In genomic region chr11:86484910-86485510, GRCm38 (mm10) we compare ENCODE assay signal across 8 mouse cellular contexts. TPM values are rescaled to one million over a fixed set of nuclear protein-coding genes. Genes with fewer than 3 reads are reported as not detected.
DNase-seq lines count a peak whose midpoint lies in the region; ATAC-seq and TF ChIP-seq lines count a peak whose summit lies in the region.

No protein-coding gene starts in this region.

- peak overlapping the region; percentile 62 for H3K4me3 ChIP-seq in forebrain, postnatal 0 days (ENCODE audit: low read depth, low read length)
- H3K4me3 ChIP-seq in hindbrain, postnatal 0 days (ENCODE audit: low read length): peak overlapping the region; percentile 72
- H3K4me3 ChIP-seq in limb, embryonic 10.5 days: peak overlapping the region; percentile 70

- peak overlapping the region; percentile 69 for H3K9ac ChIP-seq in forebrain, postnatal 0 days
- H3K9ac ChIP-seq in hindbrain, postnatal 0 days (replicated peaks; ENCODE audit: low read length): peak overlapping the region; percentile 76

- peak overlapping the region; percentile 64 for H3K4me2 ChIP-seq in forebrain, postnatal 0 days (ENCODE audit: low read depth)
- peak overlapping the region; percentile 69 for H3K4me2 ChIP-seq in hindbrain, postnatal 0 days (ENCODE audit: low read depth, low read length)

- under 1% methylated on average over 25 of the region's 25 CpGs for WGBS in forebrain, postnatal 0 days
- under 1% methylated on average over 25 of the region's 25 CpGs for WGBS in hindbrain, postnatal 0 days
- WGBS in limb, embryonic 10.5 days: under 1% methylated on average over 25 of the region's 25 CpGs

- H3K27me3 ChIP-seq in forebrain, postnatal 0 days (ENCODE audit: insufficient read depth, low read length): no peaks in the 10 kb centered on the region
- H3K27me3 ChIP-seq in hindbrain, postnatal 0 days (ENCODE audit: insufficient read depth, low read length): no peaks in the 10 kb centered on the region
- no peaks in the 10 kb centered on the region for H3K27me3 ChIP-seq in limb, embryonic 10.5 days (ENCODE audit: low read depth, poor library complexity, severe bottlenecking)

- peaks cover 9% of the 10 kb centered on the region for H3K4me1 ChIP-seq in forebrain, postnatal 0 days (ENCODE audit: insufficient read depth)
- peaks cover 8% of the 10 kb centered on the region; the same call in 1 of the 2 replicates for H3K4me1 ChIP-seq in hindbrain, postnatal 0 days (ENCODE audit: insufficient read depth, low read length)
- peaks cover 13% of the 10 kb centered on the region for H3K4me1 ChIP-seq in limb, embryonic 10.5 days

- TF ChIP-seq CTCF in forebrain, postnatal 0 days (IDR thresholded peaks at IDR 0.05; ENCODE audit: low read depth): peak; percentile 16; the same call in 1 of the 2 replicates
- TF ChIP-seq CTCF in hindbrain, postnatal 0 days (IDR thresholded peaks at IDR 0.05; ENCODE audit: low read depth): no peak

- DNase-seq in T-cell, adult 2 months (ENCODE audit: low spot score): peak; percentile 45
- peak; percentile 52 to 63 for DNase-seq in cerebellum, adult 18-20 months
- peak; percentile 74 for DNase-seq in forebrain, postnatal 0 days
- peak; percentile 60 for DNase-seq in hindbrain, postnatal 0 days (ENCODE audit: low spot score)
- DNase-seq in limb, embryonic 10.5 days (ENCODE audit: low spot score): peak; percentile 79
- DNase-seq in right cerebral cortex, postnatal 36 days (ENCODE audit: low spot score in 2 of 2): peak; percentile 28 to 33
- no peak for DNase-seq in adipocyte (ENCODE audit: low spot score)

- H3K36me3 ChIP-seq in forebrain, postnatal 0 days (ENCODE audit: insufficient read depth): peaks cover 6% of the 10 kb centered on the region; the same call in 1 of the 2 replicates
- peaks cover 4% of the 10 kb centered on the region; the same call in 1 of the 2 replicates for H3K36me3 ChIP-seq in hindbrain, postnatal 0 days (ENCODE audit: insufficient read depth, low read length)
- peaks cover 13% of the 10 kb centered on the region for H3K36me3 ChIP-seq in limb, embryonic 10.5 days

- H3K27ac ChIP-seq in forebrain, postnatal 0 days (ENCODE audit: low read depth, low read length): peak overlapping the region; percentile 80
- H3K27ac ChIP-seq in hindbrain, postnatal 0 days: peak overlapping the region; percentile 86
- H3K27ac ChIP-seq in limb, embryonic 10.5 days: peak overlapping the region; percentile 89

- ATAC-seq in forebrain, postnatal 0 days: peak; percentile 59
- no peak for ATAC-seq in hindbrain, postnatal 0 days
- ATAC-seq in megakaryocyte progenitor cell, adult 5-6 weeks (replicated peaks; ENCODE audit: poor library complexity): peak; percentile 43

- no peaks in the 10 kb centered on the region for H3K9me3 ChIP-seq in forebrain, postnatal 0 days (ENCODE audit: low read length)
- no peaks in the 10 kb centered on the region for H3K9me3 ChIP-seq in hindbrain, postnatal 0 days (ENCODE audit: low read length)
- no peaks in the 10 kb centered on the region for H3K9me3 ChIP-seq in limb, embryonic 10.5 days (replicated peaks)

RNA-seq across cellular contexts. Expression of gene Rnft1, which starts 0.6 kb away (rescaled TPM):
- total RNA-seq in forebrain, postnatal 0 days (2014; rRNA removed): 10.2 and 10.7 TPM in 2 replicates
- polyA plus RNA-seq in forebrain, postnatal 0 days (2015; fragmentation: Nextera tagmentation; extraction: Ambion mirVana): 11.4 and 15.0 TPM in 2 replicates
- total RNA-seq in hindbrain, postnatal 0 days (2014; rRNA removed): 5.1 and 5.7 TPM in 2 replicates
- 15.0 and 16.3 TPM in 2 replicates for polyA plus RNA-seq in hindbrain, postnatal 0 days (2015; fragmentation: Nextera tagmentation; extraction: Ambion mirVana)
- polyA plus RNA-seq in limb, embryonic 10.5 days (2016; fragmentation: Nextera tagmentation; extraction: Ambion mirVana): 24.2 and 29.7 TPM in 2 replicates
- total RNA-seq in megakaryocyte progenitor cell, adult 5-6 weeks (2015): 13.6 and 16.9 TPM in 2 replicates
- total RNA-seq in megakaryocyte progenitor cell, adult 5-6 weeks (2017): 14.7 and 17.2 TPM in 2 replicates

RNA-seq across cellular contexts. Expression of gene Rps6kb1, which starts 59.6 kb away (rescaled TPM):
- 34.2 and 51.8 TPM in 2 replicates for total RNA-seq in forebrain, postnatal 0 days (2014; rRNA removed)
- 56.3 and 69.2 TPM in 2 replicates for polyA plus RNA-seq in forebrain, postnatal 0 days (2015; fragmentation: Nextera tagmentation; extraction: Ambion mirVana)
- total RNA-seq in hindbrain, postnatal 0 days (2014; rRNA removed): 21.9 and 34.2 TPM in 2 replicates
- polyA plus RNA-seq in hindbrain, postnatal 0 days (2015; fragmentation: Nextera tagmentation; extraction: Ambion mirVana): 67.3 and 67.7 TPM in 2 replicates
- polyA plus RNA-seq in limb, embryonic 10.5 days (2016; fragmentation: Nextera tagmentation; extraction: Ambion mirVana): 47.3 and 64.3 TPM in 2 replicates
- 44.3 and 53.2 TPM in 2 replicates for total RNA-seq in megakaryocyte progenitor cell, adult 5-6 weeks (2015)
- 34.1 and 48.6 TPM in 2 replicates for total RNA-seq in megakaryocyte progenitor cell, adult 5-6 weeks (2017)

RNA-seq across cellular contexts. Expression of gene Tubd1, which starts 59.8 kb away (rescaled TPM):
- total RNA-seq in forebrain, postnatal 0 days (2014; rRNA removed): 3.1 and 4.3 TPM in 2 replicates
- polyA plus RNA-seq in forebrain, postnatal 0 days (2015; fragmentation: Nextera tagmentation; extraction: Ambion mirVana): 6.7 and 8.0 TPM in 2 replicates
- 1.8 and 2.6 TPM in 2 replicates for total RNA-seq in hindbrain, postnatal 0 days (2014; rRNA removed)
- 6.4 and 7.2 TPM in 2 replicates for polyA plus RNA-seq in hindbrain, postnatal 0 days (2015; fragmentation: Nextera tagmentation; extraction: Ambion mirVana)
- 9.8 and 10.8 TPM in 2 replicates for polyA plus RNA-seq in limb, embryonic 10.5 days (2016; fragmentation: Nextera tagmentation; extraction: Ambion mirVana)
- 7.0 and 15.0 TPM in 2 replicates for total RNA-seq in megakaryocyte progenitor cell, adult 5-6 weeks (2015)
- 9.4 and 11.5 TPM in 2 replicates for total RNA-seq in megakaryocyte progenitor cell, adult 5-6 weeks (2017)
